ENCODE assay signal across 8 mouse cellular contexts in the genomic region with DNA sequence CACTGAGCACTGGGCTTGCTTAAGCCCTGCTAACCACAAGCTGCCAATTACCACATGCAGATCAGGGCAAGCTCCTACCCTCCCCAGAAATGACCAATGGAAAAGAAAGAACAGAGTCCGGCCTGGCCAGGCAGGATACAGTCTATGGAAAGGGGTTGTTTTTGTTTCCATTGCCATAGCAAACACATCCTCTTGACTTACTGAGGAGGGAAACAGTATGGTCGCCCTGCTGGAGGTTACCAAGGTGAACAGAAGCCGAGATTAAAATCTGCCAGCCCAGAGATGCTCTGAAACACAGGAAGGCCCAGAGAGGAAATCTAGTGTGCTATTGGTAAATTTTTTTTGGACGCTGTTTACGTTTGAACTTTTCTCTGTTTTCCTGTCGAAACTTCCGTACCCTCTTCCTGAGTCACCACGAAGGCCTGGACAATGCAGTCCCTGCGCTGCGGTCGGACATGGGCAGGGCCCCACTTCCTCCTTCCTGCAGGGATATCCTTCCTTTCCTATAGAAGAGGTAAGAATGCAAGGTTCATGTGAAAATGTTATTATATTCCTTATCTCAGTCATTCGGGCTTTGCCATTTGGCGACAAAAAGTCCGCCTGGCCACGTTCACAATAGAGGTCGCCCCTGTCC. TPM values are rescaled to one million over a fixed set of nuclear protein-coding genes. Genes with fewer than 3 reads are reported as not detected.
A peak's percentile ranks its signal among the peaks of the same experiment; 100 is the strongest.
DNase-seq lines count a peak whose midpoint lies in the region; ATAC-seq lines count a peak whose summit lies in the region.
"Had no signal": no experiment of that assay in that cellular context is flagged by ENCODE, and none has a peak within 500 bp of the region (broad histone marks: within the 10 kb centered on the region; RNA-seq: fewer than 3 reads in every experiment).

No protein-coding gene starts in this region.

- H3K9ac ChIP-seq in intestine, embryonic 16.5 days (ENCODE audit: low read depth, low read length), result no peak overlapping the region
- no peak overlapping the region for H3K9ac ChIP-seq in stomach, embryonic 15.5 days
- H3K9ac ChIP-seq: neural tube, embryonic 12.5 days had no signal

- no peaks in the 10 kb centered on the region for H3K36me3 ChIP-seq in intestine, embryonic 16.5 days (ENCODE audit: control insufficient read depth, insufficient read depth, low read length)
- no peaks in the 10 kb centered on the region for H3K36me3 ChIP-seq in stomach, embryonic 15.5 days
- no peaks in the 10 kb centered on the region for H3K36me3 ChIP-seq in hindbrain, embryonic 10.5 days
- H3K36me3 ChIP-seq: neural tube, embryonic 12.5 days had no signal

- H3K27me3 ChIP-seq in intestine, embryonic 16.5 days (replicated peaks; ENCODE audit: control insufficient read depth, insufficient read depth, low read length), result no peaks in the 10 kb centered on the region
- no peaks in the 10 kb centered on the region for H3K27me3 ChIP-seq in stomach, embryonic 15.5 days (replicated peaks)
- H3K27me3 ChIP-seq in hindbrain, embryonic 10.5 days (ENCODE audit: insufficient read depth, poor library complexity, severe bottlenecking), result no peaks in the 10 kb centered on the region
- H3K27me3 ChIP-seq: neural tube, embryonic 12.5 days had no signal

- peak; percentile 76 for ATAC-seq in intestine, embryonic 16.5 days
- peak; percentile 63; the same call in 1 of the 2 replicates for ATAC-seq in stomach, embryonic 15.5 days (ENCODE audit: insufficient read depth, low FRiP score, low read depth)
- ATAC-seq in erythroid progenitor cell, adult 5-6 weeks (replicated peaks; ENCODE audit: low FRiP score, poor library complexity, severe bottlenecking), result no peak

- WGBS in intestine, embryonic 16.5 days, result 70% methylated on average over 16 of the region's 16 CpGs
- WGBS in stomach, embryonic 15.5 days, result 57% methylated on average over 16 of the region's 16 CpGs
- WGBS in hindbrain, embryonic 10.5 days, result 81% methylated on average over 16 of the region's 16 CpGs

- no peaks in the 10 kb centered on the region for H3K9me3 ChIP-seq in intestine, embryonic 16.5 days (ENCODE audit: control insufficient read depth, low read length)
- H3K9me3 ChIP-seq in stomach, embryonic 15.5 days, result no peaks in the 10 kb centered on the region
- H3K9me3 ChIP-seq in hindbrain, embryonic 10.5 days, result no peaks in the 10 kb centered on the region
- H3K9me3 ChIP-seq: neural tube, embryonic 12.5 days had no signal

- H3K27ac ChIP-seq in intestine, embryonic 16.5 days (ENCODE audit: low read length), result peak overlapping the region; percentile 18; the same call in 1 of the 2 replicates
- peak overlapping the region; percentile 23; the same call in 1 of the 2 replicates for H3K27ac ChIP-seq in stomach, embryonic 15.5 days
- H3K27ac ChIP-seq in hindbrain, embryonic 10.5 days, result no peak overlapping the region; the same call in 1 of the 2 replicates
- H3K27ac ChIP-seq: neural tube, embryonic 12.5 days had no signal

- H3K4me2 ChIP-seq in intestine, embryonic 16.5 days (ENCODE audit: low read depth, low read length), result no peak overlapping the region
- H3K4me2 ChIP-seq in stomach, embryonic 15.5 days, result no peak overlapping the region
- H3K4me2 ChIP-seq: neural tube, embryonic 12.5 days had no signal

- DNase-seq in adrenal gland, adult (ENCODE audit: inconsistent age in 2 of 2, low spot score in 1 of 2), result peak; percentile 67 to 79
- DNase-seq in gastrocnemius, adult 18-20 months (ENCODE audit: low spot score), result peak; percentile 34
- DNase-seq in lung, adult 18-20 months, result peak; percentile 75 to 81
- DNase-seq in hindbrain, embryonic 10.5 days (ENCODE audit: low spot score), result no peak

- no peaks in the 10 kb centered on the region for H3K4me1 ChIP-seq in intestine, embryonic 16.5 days (ENCODE audit: control insufficient read depth, insufficient read depth, low read length)
- H3K4me1 ChIP-seq in stomach, embryonic 15.5 days, result no peaks in the 10 kb centered on the region
- H3K4me1 ChIP-seq in hindbrain, embryonic 10.5 days (replicated peaks), result peaks cover 5% of the 10 kb centered on the region; the same call in 1 of the 2 replicates

- H3K4me3 ChIP-seq in intestine, embryonic 16.5 days (ENCODE audit: low read length), result no peak overlapping the region
- H3K4me3 ChIP-seq in stomach, embryonic 15.5 days (replicated peaks), result no peak overlapping the region
- H3K4me3 ChIP-seq in hindbrain, embryonic 10.5 days, result no peak overlapping the region
- H3K4me3 ChIP-seq: neural tube, embryonic 12.5 days had no signal

RNA-seq across cellular contexts. Expression of gene Elk3, which starts 25.0 kb away (rescaled TPM):
- 10 to 100 TPM in 1 of 2 experiments, 1 to 10 TPM in 1; 7.2 to 11.4 TPM for total RNA-seq in gastrocnemius, adult 18-20 months (2021)
- 14.6 and 18.0 TPM in 2 replicates for polyA plus RNA-seq in intestine, embryonic 16.5 days (2015; fragmentation: Nextera tagmentation; extraction: Ambion mirVana)
- 24.1 and 26.8 TPM in 2 replicates for polyA plus RNA-seq in stomach, embryonic 15.5 days (2015; fragmentation: Nextera tagmentation; extraction: Ambion mirVana)
- 3.2 and 5.0 TPM in 2 replicates for total RNA-seq in erythroid progenitor cell, adult 5-6 weeks (2015; ENCODE audit: low replicate concordance)
- total RNA-seq in erythroid progenitor cell, adult 5-6 weeks (2017; ENCODE audit: low replicate concordance), result 3.5 and 3.9 TPM in 2 replicates
- polyA plus RNA-seq in hindbrain, embryonic 10.5 days (2016; fragmentation: Nextera tagmentation; extraction: Ambion mirVana), result 14.8 and 15.7 TPM in 2 replicates
